Mouse (Mus musculus): Measurements from ENCODE around the gene Gp1ba. TPM values are rescaled to one million over a fixed set of nuclear protein-coding genes. Genes with fewer than 3 reads are reported as not detected.

Gp1ba gene
- polyA plus RNA-seq (2014; fragmentation: Nextera tagmentation; extraction: Ambion mirVana) = 0.38 and 0.60 TPM in 2 replicates

GRCm38 (mm10) chr11:70638714-70639278 lies at the start of gene Gp1ba:
Gene Gp1ba (plus strand): TSS chr11:70639122.
- DNase-seq (ENCODE audit: low spot score) (no peak), ATAC-seq (ENCODE audit: low read depth) (no peak)
- H3K9ac ChIP-seq (ENCODE audit: low read depth, low read length) = no peak within 1 kb of the TSS
- H3K36me3 ChIP-seq (ENCODE audit: control insufficient read depth, insufficient read depth, low read length) = 0 out of 2 replicates have a peak, but pooled peaks cover 5% of the 10 kb centered on the region
- no peaks in the 10 kb centered on the region for H3K9me3 ChIP-seq (ENCODE audit: control insufficient read depth, low read length)
- no peaks in the 10 kb centered on the region for H3K4me1 ChIP-seq (ENCODE audit: control insufficient read depth, insufficient read depth, low read length)
- H3K27ac ChIP-seq (replicated peaks; ENCODE audit: low read depth, low read length) = no peak within 1 kb of the TSS
- no peak within 1 kb of the TSS for H3K4me2 ChIP-seq (ENCODE audit: low read depth, low read length)
- WGBS = 46% methylated on average over 5 of the region's 5 CpGs
- H3K4me3 ChIP-seq (ENCODE audit: low read depth, low read length) = no peak within 1 kb of the TSS
- H3K27me3 ChIP-seq (replicated peaks; ENCODE audit: control insufficient read depth, insufficient read depth, low read length) = no peaks in the 10 kb centered on the region

- Histone ChIP-seq H3K36me3 (ENCODE audit: control insufficient read depth, insufficient read depth, low read length) (0 out of 2 replicates have a peak, but pooled peaks cover 2% of the 10 kb centered on the region), H3K27ac (replicated peaks; ENCODE audit: low read depth, low read length) (no peak overlapping the region), H3K4me1 (ENCODE audit: control insufficient read depth, insufficient read depth, low read length) (no peaks in the 10 kb centered on the region), H3K27me3 (replicated peaks; ENCODE audit: control insufficient read depth, insufficient read depth, low read length) (no peaks in the 10 kb centered on the region), H3K4me3 (ENCODE audit: low read depth, low read length) (no peak overlapping the region), H3K9ac (ENCODE audit: low read depth, low read length) (no peak overlapping the region), H3K9me3 (ENCODE audit: control insufficient read depth, low read length) (no peaks in the 10 kb centered on the region), H3K4me2 (ENCODE audit: low read depth, low read length) (no peak overlapping the region)
- DNase-seq (ENCODE audit: low spot score) (no peak), ATAC-seq (ENCODE audit: low read depth) (no peak)
- 74% methylated on average over 1 of the region's 1 CpGs for WGBS
Observed at GRCm38 (mm10) chr11:70591733-70592132, 47.2 kb upstream of the Gp1ba start.

GRCm38 (mm10) chr11:70594253-70594989 lies 44.5 kb upstream of the Gp1ba start:
- peaks cover 28% of the 10 kb centered on the region; the same call in 1 of the 2 replicates for H3K36me3 ChIP-seq (ENCODE audit: control insufficient read depth, insufficient read depth, low read length)
- no peak overlapping the region for H3K27ac ChIP-seq (replicated peaks; ENCODE audit: low read depth, low read length)
- H3K4me3 ChIP-seq (ENCODE audit: low read depth, low read length) = no peak overlapping the region
- H3K4me2 ChIP-seq (ENCODE audit: low read depth, low read length) = no peak overlapping the region
- H3K27me3 ChIP-seq (replicated peaks; ENCODE audit: control insufficient read depth, insufficient read depth, low read length) = no peaks in the 10 kb centered on the region
- H3K9ac ChIP-seq (ENCODE audit: low read depth, low read length) = no peak overlapping the region
- no peaks in the 10 kb centered on the region for H3K4me1 ChIP-seq (ENCODE audit: control insufficient read depth, insufficient read depth, low read length)
- no peaks in the 10 kb centered on the region for H3K9me3 ChIP-seq (ENCODE audit: control insufficient read depth, low read length)
- 85% methylated on average over 15 of the region's 15 CpGs for WGBS
- ATAC-seq (ENCODE audit: low read depth) (no peak), DNase-seq (ENCODE audit: low spot score) (no peak)

- Histone ChIP-seq H3K27me3 (replicated peaks; ENCODE audit: control insufficient read depth, insufficient read depth, low read length) (no peaks in the 10 kb centered on the region), H3K9me3 (ENCODE audit: control insufficient read depth, low read length) (no peaks in the 10 kb centered on the region), H3K27ac (replicated peaks; ENCODE audit: low read depth, low read length) (no peak overlapping the region), H3K4me3 (ENCODE audit: low read depth, low read length) (no peak overlapping the region), H3K4me2 (ENCODE audit: low read depth, low read length) (no peak overlapping the region), H3K4me1 (ENCODE audit: control insufficient read depth, insufficient read depth, low read length) (no peaks in the 10 kb centered on the region), H3K36me3 (ENCODE audit: control insufficient read depth, insufficient read depth, low read length) (peaks cover 38% of the 10 kb centered on the region; the same call in 1 of the 2 replicates), H3K9ac (ENCODE audit: low read depth, low read length) (no peak overlapping the region)
- no peak for DNase-seq (ENCODE audit: low spot score)
- no peak for ATAC-seq (ENCODE audit: low read depth)
- 59% methylated on average over 2 of the region's 2 CpGs for WGBS
Observed at GRCm38 (mm10) chr11:70595638-70596037, 43.3 kb upstream of the Gp1ba start.

DNA sequence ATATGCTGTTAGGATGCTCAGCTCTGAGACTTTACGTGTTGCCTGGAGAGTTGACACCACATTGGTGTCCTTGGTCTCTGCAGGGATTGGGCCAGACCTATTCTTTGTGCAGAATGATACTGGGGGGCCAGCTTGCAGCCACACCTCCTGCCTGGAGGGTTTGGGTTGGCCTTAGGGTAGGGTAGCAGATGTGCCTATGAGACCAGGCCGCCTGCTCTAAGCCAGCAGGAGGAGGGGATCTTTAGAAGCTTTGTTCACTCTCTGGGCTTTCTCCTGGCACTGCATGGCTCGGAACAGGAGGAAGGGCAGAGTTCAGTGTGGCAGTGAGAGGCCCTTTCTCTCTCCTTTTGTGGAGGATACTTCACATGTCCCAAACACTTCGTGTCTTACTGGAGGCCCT lies 42.8 kb upstream of the Gp1ba start:
- H3K4me3 ChIP-seq (ENCODE audit: low read depth, low read length) = no peak overlapping the region
- 62% methylated on average over 4 of the region's 4 CpGs for WGBS
- H3K36me3 ChIP-seq (ENCODE audit: control insufficient read depth, insufficient read depth, low read length) = peaks cover 38% of the 10 kb centered on the region; the same call in 1 of the 2 replicates
- no peak overlapping the region for H3K4me2 ChIP-seq (ENCODE audit: low read depth, low read length)
- no peak overlapping the region for H3K27ac ChIP-seq (replicated peaks; ENCODE audit: low read depth, low read length)
- H3K9ac ChIP-seq (ENCODE audit: low read depth, low read length) = no peak overlapping the region
- ATAC-seq (ENCODE audit: low read depth) (no peak), DNase-seq (ENCODE audit: low spot score) (no peak)
- H3K4me1 ChIP-seq (ENCODE audit: control insufficient read depth, insufficient read depth, low read length) = no peaks in the 10 kb centered on the region
- H3K9me3 ChIP-seq (ENCODE audit: control insufficient read depth, low read length) = no peaks in the 10 kb centered on the region
- no peaks in the 10 kb centered on the region for H3K27me3 ChIP-seq (replicated peaks; ENCODE audit: control insufficient read depth, insufficient read depth, low read length)

- H3K4me3 ChIP-seq (ENCODE audit: low read depth, low read length) = no peak overlapping the region
- H3K4me1 ChIP-seq (ENCODE audit: control insufficient read depth, insufficient read depth, low read length) = no peaks in the 10 kb centered on the region
- no peak overlapping the region for H3K27ac ChIP-seq (replicated peaks; ENCODE audit: low read depth, low read length)
- ATAC-seq (ENCODE audit: low read depth) (no peak), DNase-seq (ENCODE audit: low spot score) (no peak)
- H3K9me3 ChIP-seq (ENCODE audit: control insufficient read depth, low read length) = no peaks in the 10 kb centered on the region
- H3K36me3 ChIP-seq (ENCODE audit: control insufficient read depth, insufficient read depth, low read length) = peaks cover 49% of the 10 kb centered on the region; the same call in 1 of the 2 replicates
- H3K9ac ChIP-seq (ENCODE audit: low read depth, low read length) = no peak overlapping the region
- H3K27me3 ChIP-seq (replicated peaks; ENCODE audit: control insufficient read depth, insufficient read depth, low read length) = no peaks in the 10 kb centered on the region
- H3K4me2 ChIP-seq (ENCODE audit: low read depth, low read length) = no peak overlapping the region
- WGBS = 84% methylated on average over 6 of the region's 6 CpGs
Observed at GRCm38 (mm10) chr11:70597301-70597700, 41.6 kb upstream of the Gp1ba start.

GRCm38 (mm10) chr11:70598451-70598953 lies 40.4 kb upstream of the Gp1ba start:
- ATAC-seq (ENCODE audit: low read depth) (no peak), DNase-seq (ENCODE audit: low spot score) (no peak)
- Histone ChIP-seq H3K9ac (ENCODE audit: low read depth, low read length) (no peak overlapping the region), H3K4me1 (ENCODE audit: control insufficient read depth, insufficient read depth, low read length) (no peaks in the 10 kb centered on the region), H3K27me3 (replicated peaks; ENCODE audit: control insufficient read depth, insufficient read depth, low read length) (no peaks in the 10 kb centered on the region), H3K4me2 (ENCODE audit: low read depth, low read length) (no peak overlapping the region), H3K4me3 (ENCODE audit: low read depth, low read length) (no peak overlapping the region), H3K27ac (replicated peaks; ENCODE audit: low read depth, low read length) (no peak overlapping the region), H3K36me3 (ENCODE audit: control insufficient read depth, insufficient read depth, low read length) (peaks cover 55% of the 10 kb centered on the region), H3K9me3 (ENCODE audit: control insufficient read depth, low read length) (no peaks in the 10 kb centered on the region)
- 76% methylated on average over 9 of the region's 9 CpGs for WGBS

GRCm38 (mm10) chr11:70605024-70605566 lies 33.8 kb upstream of the Gp1ba start:
- no peaks in the 10 kb centered on the region for H3K9me3 ChIP-seq (ENCODE audit: control insufficient read depth, low read length)
- 58% methylated on average over 14 of the region's 14 CpGs for WGBS
- ATAC-seq (ENCODE audit: low read depth) = peak; percentile 27; the same call in 1 of the 2 replicates
- H3K4me2 ChIP-seq (ENCODE audit: low read depth, low read length) = no peak overlapping the region
- no peak overlapping the region for H3K9ac ChIP-seq (ENCODE audit: low read depth, low read length)
- no peak overlapping the region for H3K27ac ChIP-seq (replicated peaks; ENCODE audit: low read depth, low read length)
- no peaks in the 10 kb centered on the region for H3K27me3 ChIP-seq (replicated peaks; ENCODE audit: control insufficient read depth, insufficient read depth, low read length)
- no peak overlapping the region for H3K4me3 ChIP-seq (ENCODE audit: low read depth, low read length)
- peak; percentile 72 for DNase-seq (ENCODE audit: low spot score)
- no peaks in the 10 kb centered on the region for H3K4me1 ChIP-seq (ENCODE audit: control insufficient read depth, insufficient read depth, low read length)
- peaks cover 84% of the 10 kb centered on the region for H3K36me3 ChIP-seq (ENCODE audit: control insufficient read depth, insufficient read depth, low read length)

All from embryonic facial prominence, embryonic 14.5 days (tissue).